Mouse (Mus musculus) cerebellum, adult 2 months (tissue): ENCODE measurements around the gene Bmpr2.

Experiments
- CTCF ChIP-seq: fragments of 200-500 bp; IDR thresholded peaks from 2 replicates; pipeline ENCODE4 v1.5.1; 2011; ENCODE audit warnings: low read depth, mild to moderate bottlenecking, control low read depth, low read length, moderate library complexity, borderline replicate concordance; ENCODE audit not compliant: insufficient read depth
- POLR2A ChIP-seq: fragments of 200-500 bp; IDR thresholded peaks from 2 replicates; pipeline ENCODE4 v1.6.1; 2011; ENCODE audit warnings: low read length, control low read depth, borderline replicate concordance; ENCODE audit not compliant: insufficient read depth

GRCm38 (mm10) chr1:59829410-59829809 lies 66.2 kb downstream of the Bmpr2 start:
- TF ChIP-seq POLR2A (no peak), CTCF (no peak)
